Mouse (Mus musculus) intestine, embryonic 15.5 days (tissue): ENCODE measurements around the gene Sema5b. TPM values are rescaled to one million over a fixed set of nuclear protein-coding genes. Genes with fewer than 3 reads are reported as not detected.

Experiments used
- ATAC-seq: fragments of 200-750 bp; cut with Nextera tagmentation; 2 replicates; pipeline ENCODE4 v1.8.0; 2017; ENCODE audit warnings: moderate TSS enrichment, moderate library complexity
- H3K27ac ChIP-seq: fragments of 300-500 bp; sonication (generic); 2 replicates; pipeline ENCODE4 v1.5.1; 2015; ENCODE audit warnings: mild to moderate bottlenecking, inconsistent platforms
- H3K27me3 ChIP-seq: fragments of 300-500 bp; sonication (generic); replicated peaks from 2 replicates; pipeline ENCODE4 v1.6.1; 2015; ENCODE audit warnings: inconsistent platforms
- H3K36me3 ChIP-seq: fragments of 300-500 bp; sonication (generic); 2 replicates; pipeline ENCODE4 v1.6.1; 2015; ENCODE audit warnings: inconsistent platforms
- H3K4me1 ChIP-seq: fragments of 300-500 bp; sonication (generic); replicated peaks from 2 replicates; pipeline ENCODE4 v1.6.1; 2015; ENCODE audit warnings: inconsistent platforms
- H3K4me2 ChIP-seq: fragments of 300-500 bp; sonication (generic); replicated peaks from 2 replicates; pipeline ENCODE4 v1.6.1; 2015; ENCODE audit warnings: mild to moderate bottlenecking, inconsistent platforms
- H3K4me3 ChIP-seq: fragments of 300-500 bp; sonication (generic); replicated peaks from 2 replicates; pipeline ENCODE4 v1.5.1; 2015; ENCODE audit warnings: inconsistent platforms
- H3K9ac ChIP-seq: fragments of 300-500 bp; sonication (generic); 2 replicates; pipeline ENCODE4 v1.6.1; 2015; ENCODE audit warnings: inconsistent platforms
- H3K9me3 ChIP-seq: fragments of 300-500 bp; sonication (generic); 2 replicates; pipeline ENCODE4 v1.6.1; 2016; ENCODE audit warnings: inconsistent platforms
- WGBS: fragments of 180-500 bp; shearing (Covaris S2); methylation state at CpG from one replicate; pipeline ENCODE4 v1.1.7; 2015; 5-methylcytosine and 5-hydroxymethylcytosine counted together
- polyA plus RNA-seq: library from polyadenylated mRNA; unstranded; fragments of >200 nt; fragmentation: Nextera tagmentation; extraction: Ambion mirVana; gene quantifications from 2 replicates; pipeline ENCODE4 v1.2.1, GENCODE M21; 2015

Sema5b gene
- polyA plus RNA-seq, 1 experiment from 2014 or later = 5.8 TPM

DNA sequence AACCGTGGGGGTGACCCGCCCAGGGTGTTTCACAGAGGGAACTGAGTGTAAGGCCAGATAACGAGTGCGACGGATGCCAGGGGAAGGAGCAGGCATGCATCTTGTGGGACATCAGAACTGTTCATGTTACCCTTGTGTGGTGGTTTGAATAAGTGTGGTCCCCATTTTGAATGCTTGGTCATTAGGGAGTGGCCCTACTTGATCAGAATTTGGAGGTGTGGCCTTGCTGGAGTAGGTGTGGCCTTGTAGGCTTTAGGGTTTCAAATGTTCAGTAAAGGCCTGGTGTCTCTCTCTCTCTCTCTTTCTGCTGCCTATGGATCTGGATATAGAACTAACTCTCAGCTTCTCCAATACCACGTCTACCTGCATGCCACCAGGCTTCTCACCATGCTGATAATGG is 60.5 kb downstream of the Sema5b start:
- no peak overlapping the region for H3K4me2 ChIP-seq
- ATAC-seq = no peak
- no peaks in the 10 kb centered on the region for H3K36me3 ChIP-seq
- no peak overlapping the region for H3K27ac ChIP-seq
- WGBS = 88% methylated on average over 6 of the region's 6 CpGs
- H3K27me3 ChIP-seq = no peaks in the 10 kb centered on the region
- H3K4me3 ChIP-seq = no peak overlapping the region
- H3K4me1 ChIP-seq = peaks cover 12% of the 10 kb centered on the region; the same call in 1 of the 2 replicates
- no peaks in the 10 kb centered on the region for H3K9me3 ChIP-seq
- H3K9ac ChIP-seq = no peak overlapping the region

DNA sequence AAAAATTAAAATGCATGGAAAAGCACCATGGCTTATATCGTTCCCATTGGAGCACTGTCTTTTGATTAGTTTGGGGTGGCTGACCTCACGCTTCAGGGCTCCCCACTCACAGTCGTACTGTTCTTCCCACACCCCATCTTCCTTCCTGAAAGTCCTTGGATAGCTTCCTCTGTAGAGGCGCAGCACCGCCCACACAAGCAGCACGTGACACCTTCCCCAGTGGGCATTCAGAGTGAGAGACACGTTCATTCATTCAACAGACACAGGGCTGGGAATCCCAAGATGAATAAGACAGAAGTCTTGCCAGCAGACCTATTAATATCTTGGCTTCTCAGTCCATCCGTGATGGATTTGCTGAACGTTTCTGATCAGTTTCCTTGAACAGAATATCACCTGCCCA is 61.6 kb downstream of the Sema5b start:
- 72% methylated on average over 9 of the region's 9 CpGs for WGBS
- no peak for ATAC-seq

DNA sequence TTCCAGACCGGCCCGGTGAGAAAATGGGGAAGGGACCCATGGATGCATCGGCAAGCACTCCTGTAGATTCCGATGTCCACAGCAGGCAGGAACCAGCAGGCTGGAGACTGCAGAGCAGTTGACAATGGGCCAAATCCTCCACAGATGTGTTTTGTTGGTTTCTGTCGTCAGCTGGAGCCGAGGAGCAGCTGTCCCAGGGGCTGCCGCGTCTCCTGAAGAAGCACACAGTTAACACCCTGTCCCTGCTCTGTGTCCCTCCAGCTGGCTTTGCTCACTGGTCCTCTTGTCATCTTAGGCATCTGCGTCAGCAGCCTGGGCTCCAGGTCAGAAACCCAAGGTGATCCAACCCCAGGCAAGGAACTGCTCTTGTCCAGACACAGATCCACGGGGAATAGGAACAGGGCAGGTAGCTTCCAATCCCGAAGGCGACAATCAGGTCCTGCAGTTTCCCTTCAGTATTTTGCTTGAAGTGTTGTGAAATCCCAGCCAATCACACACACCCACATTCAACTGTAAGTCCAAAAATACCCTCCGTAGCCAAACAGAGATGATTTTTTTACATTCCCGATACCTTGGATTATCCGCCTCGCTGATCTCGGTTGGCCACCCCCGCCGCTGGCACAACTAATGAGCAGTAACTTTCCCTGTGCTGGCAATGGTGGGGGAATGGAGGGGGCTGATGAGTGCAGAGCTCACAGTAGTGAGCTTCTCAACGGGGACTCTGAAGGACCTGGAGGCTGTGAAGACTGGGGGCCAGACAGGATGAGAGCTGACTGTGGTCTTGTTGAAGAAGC is 63.0 kb downstream of the Sema5b start:
- H3K4me3 ChIP-seq = no peak overlapping the region
- H3K36me3 ChIP-seq = no peaks in the 10 kb centered on the region
- H3K27ac ChIP-seq = no peak overlapping the region
- ATAC-seq = peak; percentile 73
- H3K4me1 ChIP-seq = 0 out of 2 replicates have a peak, but pooled peaks cover 6% of the 10 kb centered on the region
- H3K4me2 ChIP-seq = 0 out of 2 replicates have a peak overlapping the region, but pooled peaks have one; percentile 4
- 58% methylated on average over 20 of the region's 20 CpGs for WGBS
- no peaks in the 10 kb centered on the region for H3K9me3 ChIP-seq
- no peaks in the 10 kb centered on the region for H3K27me3 ChIP-seq
- no peak overlapping the region for H3K9ac ChIP-seq

More for the DNA sequence above, 61.6 kb downstream of the Sema5b start:
- Histone ChIP-seq H3K36me3 (no peaks in the 10 kb centered on the region), H3K9me3 (no peaks in the 10 kb centered on the region), H3K9ac (no peak overlapping the region), H3K4me2 (no peak overlapping the region), H3K27ac (no peak overlapping the region), H3K4me3 (no peak overlapping the region), H3K27me3 (no peaks in the 10 kb centered on the region), H3K4me1 (0 out of 2 replicates have a peak, but pooled peaks cover 6% of the 10 kb centered on the region)

DNA sequence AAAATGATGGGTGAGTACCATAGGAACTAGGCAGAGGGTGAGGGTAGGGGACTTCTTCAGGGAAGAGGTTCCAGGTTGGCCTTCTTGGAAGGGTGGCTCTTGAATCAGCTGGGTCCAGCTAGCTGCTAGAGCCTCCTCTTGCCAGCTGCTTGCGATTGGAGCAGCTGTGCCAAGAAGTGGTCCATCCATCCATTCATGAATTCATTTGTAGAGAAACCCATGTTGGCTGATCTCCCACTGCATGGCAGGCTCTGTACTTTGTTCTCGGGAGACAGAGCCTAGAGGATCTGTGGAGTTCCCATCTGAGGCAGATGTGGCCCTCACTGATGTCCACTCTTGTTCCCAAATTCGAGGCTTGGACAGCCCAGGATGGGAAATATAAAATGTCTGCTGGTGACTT is 66.3 kb downstream of the Sema5b start:
- no peak overlapping the region for H3K4me3 ChIP-seq
- no peaks in the 10 kb centered on the region; the same call in 1 of the 2 replicates for H3K27me3 ChIP-seq
- H3K9ac ChIP-seq = no peak overlapping the region
- no peaks in the 10 kb centered on the region for H3K9me3 ChIP-seq
- H3K36me3 ChIP-seq = no peaks in the 10 kb centered on the region
- 78% methylated on average over 3 of the region's 3 CpGs for WGBS
- H3K27ac ChIP-seq = no peak overlapping the region
- H3K4me2 ChIP-seq = no peak overlapping the region
- ATAC-seq = no peak
- H3K4me1 ChIP-seq = 0 out of 2 replicates have a peak, but pooled peaks cover 6% of the 10 kb centered on the region

DNA sequence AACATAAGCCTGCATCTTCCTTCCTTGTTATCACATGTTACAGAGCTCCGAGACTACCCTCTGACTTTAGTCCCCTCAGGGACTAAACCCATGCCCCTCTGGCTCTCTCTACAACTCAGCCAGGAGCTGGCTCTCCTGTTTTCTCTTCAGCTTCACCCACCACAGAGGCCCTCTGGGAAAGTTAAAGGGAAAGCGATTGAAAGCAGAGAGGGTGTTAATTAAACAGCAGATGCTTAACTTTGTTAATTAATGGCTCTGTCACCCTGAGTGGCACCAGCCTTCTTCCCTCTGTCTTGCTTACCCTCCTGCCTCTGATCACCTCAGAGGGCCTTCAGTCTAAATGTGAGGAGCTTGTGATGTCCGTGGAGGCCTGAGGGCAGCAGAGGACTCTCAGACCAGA is 67.3 kb downstream of the Sema5b start:
- 42% methylated on average over 3 of the region's 3 CpGs for WGBS
- Histone ChIP-seq H3K27ac (no peak overlapping the region), H3K36me3 (no peaks in the 10 kb centered on the region), H3K4me1 (0 out of 2 replicates have a peak, but pooled peaks cover 6% of the 10 kb centered on the region), H3K27me3 (no peaks in the 10 kb centered on the region; the same call in 1 of the 2 replicates), H3K9ac (no peak overlapping the region), H3K4me3 (no peak overlapping the region), H3K4me2 (no peak overlapping the region), H3K9me3 (no peaks in the 10 kb centered on the region)
- no peak for ATAC-seq

DNA sequence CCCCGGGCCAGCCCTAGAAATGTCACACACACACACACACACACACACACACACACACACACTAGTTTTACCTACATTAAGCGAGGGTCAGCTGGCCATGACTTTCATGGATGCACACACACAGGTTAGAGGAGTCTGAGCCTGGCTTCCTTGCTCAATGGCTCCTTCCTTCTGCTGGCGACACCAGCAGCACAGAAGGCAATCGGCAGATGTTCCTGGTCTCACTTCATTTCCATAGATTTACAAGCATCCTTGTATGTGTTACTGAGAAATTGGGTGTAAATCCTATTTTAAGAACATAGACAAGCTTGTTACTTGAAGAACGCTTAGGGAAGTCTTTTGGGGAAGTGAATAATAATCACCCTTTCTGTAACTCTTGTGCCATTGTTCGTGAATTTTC is 68.6 kb downstream of the Sema5b start:
- Histone ChIP-seq H3K4me2 (no peak overlapping the region), H3K9me3 (no peaks in the 10 kb centered on the region), H3K4me1 (peaks cover 10% of the 10 kb centered on the region), H3K27me3 (no peaks in the 10 kb centered on the region; the same call in 1 of the 2 replicates), H3K36me3 (no peaks in the 10 kb centered on the region), H3K4me3 (no peak overlapping the region), H3K27ac (no peak overlapping the region), H3K9ac (no peak overlapping the region)
- no peak for ATAC-seq
- 65% methylated on average over 6 of the region's 6 CpGs for WGBS

DNA sequence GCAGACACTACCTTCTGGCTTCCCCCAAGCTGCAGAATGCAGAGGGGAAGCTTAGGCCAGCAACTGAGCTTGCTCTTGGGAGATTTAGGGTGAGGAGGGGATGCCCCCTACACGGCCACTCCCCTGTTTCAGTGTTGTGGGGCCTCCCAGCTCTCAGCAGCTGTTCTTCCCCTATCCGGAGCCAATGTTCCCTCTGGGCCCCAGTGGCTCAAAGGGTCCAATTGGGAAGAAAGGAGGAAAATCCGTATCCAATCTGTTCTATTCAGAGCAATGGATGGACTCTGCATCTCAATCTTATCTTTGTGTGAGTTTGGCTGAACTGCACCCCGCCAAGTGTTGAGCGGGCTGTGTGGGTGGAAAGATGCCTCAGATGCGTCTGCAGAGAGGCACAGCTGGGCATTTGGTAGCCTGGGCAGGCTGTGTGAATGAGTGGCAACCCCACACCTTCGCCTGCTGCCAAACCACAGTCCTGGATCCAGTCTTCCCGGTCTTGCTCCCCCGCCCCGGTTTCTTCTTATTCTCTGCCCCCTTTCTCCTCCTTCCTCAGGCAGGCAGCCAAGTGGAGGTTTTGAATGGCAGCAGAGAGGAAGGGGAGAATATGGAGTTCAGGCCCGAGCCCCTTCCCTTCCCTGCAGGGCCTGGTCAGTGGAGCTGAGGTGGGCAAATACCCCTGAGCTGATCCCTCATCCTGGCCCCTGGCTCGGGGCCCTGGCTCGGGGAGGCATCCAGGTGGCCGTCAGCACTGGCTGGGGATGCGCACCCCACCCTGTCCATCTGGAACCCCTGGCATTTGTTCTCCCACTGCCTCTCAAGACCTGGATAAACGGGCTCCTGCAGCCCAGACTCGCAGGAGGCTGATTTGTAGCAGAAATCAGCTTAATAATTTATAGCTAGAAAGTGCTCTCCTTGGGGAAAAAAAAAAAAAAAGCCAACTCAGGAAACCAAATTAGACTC is 73.2 kb downstream of the Sema5b start:
- Histone ChIP-seq H3K4me3 (no peak overlapping the region), H3K4me2 (0 out of 2 replicates have a peak overlapping the region, but pooled peaks have one; percentile 19), H3K4me1 (peaks cover 10% of the 10 kb centered on the region), H3K36me3 (no peaks in the 10 kb centered on the region), H3K9ac (no peak overlapping the region), H3K27ac (no peak overlapping the region), H3K9me3 (no peaks in the 10 kb centered on the region), H3K27me3 (no peaks in the 10 kb centered on the region; the same call in 1 of the 2 replicates)
- WGBS = 43% methylated on average over 17 of the region's 17 CpGs
- ATAC-seq = 0 out of 2 replicates have a peak, but pooled peaks have one; percentile 31

DNA sequence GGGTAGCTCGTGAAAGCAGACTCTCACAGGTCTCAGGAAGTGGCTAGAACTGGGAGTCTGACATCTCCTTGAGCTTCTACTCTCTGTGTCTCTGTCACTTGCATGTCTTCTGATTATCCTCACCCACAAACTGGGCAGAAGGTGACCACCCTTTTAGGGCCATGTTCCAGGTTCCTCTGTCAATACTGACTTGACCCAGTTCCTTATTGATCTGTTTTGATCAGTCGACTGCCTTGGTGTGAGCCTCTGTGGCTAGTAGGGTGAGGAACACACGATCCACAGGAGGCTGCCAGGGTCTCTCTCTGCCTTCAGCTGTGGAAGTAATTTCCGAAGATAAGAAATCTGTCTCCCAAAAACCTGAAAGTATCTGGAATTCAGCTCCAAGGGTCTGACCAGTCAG is 76.8 kb downstream of the Sema5b start:
- ATAC-seq = no peak
- Histone ChIP-seq H3K4me2 (no peak overlapping the region), H3K4me1 (peaks cover 10% of the 10 kb centered on the region), H3K9ac (no peak overlapping the region), H3K27ac (no peak overlapping the region), H3K27me3 (no peaks in the 10 kb centered on the region), H3K36me3 (no peaks in the 10 kb centered on the region), H3K9me3 (no peaks in the 10 kb centered on the region), H3K4me3 (no peak overlapping the region)
- WGBS = 76% methylated on average over 4 of the region's 4 CpGs

DNA sequence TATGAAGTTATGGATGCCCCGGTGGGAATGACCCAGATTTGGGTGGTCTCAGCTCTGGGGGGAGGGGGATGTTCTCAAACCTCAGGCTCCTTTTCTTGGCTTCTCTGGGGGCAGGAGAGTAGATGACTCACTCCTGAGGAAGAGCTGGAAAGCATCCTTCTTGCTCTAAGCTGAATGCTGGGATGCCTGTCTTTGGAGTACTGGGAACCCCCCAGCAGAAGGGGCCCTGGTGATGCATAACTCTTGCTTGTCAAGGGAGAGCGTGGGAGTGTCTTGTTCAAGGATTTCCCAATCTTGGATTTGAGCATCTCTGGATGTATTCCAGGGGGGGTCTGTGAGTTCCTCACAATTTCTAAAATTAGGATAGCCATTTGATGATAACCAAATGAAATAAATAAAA is 82.1 kb downstream of the Sema5b start:
- Histone ChIP-seq H3K4me1 (no peaks in the 10 kb centered on the region), H3K9me3 (no peaks in the 10 kb centered on the region), H3K4me2 (no peak overlapping the region), H3K27ac (no peak overlapping the region), H3K4me3 (no peak overlapping the region), H3K9ac (no peak overlapping the region), H3K36me3 (no peaks in the 10 kb centered on the region), H3K27me3 (no peaks in the 10 kb centered on the region)
- no peak; the same call in 1 of the 2 replicates for ATAC-seq
- 74% methylated on average over 2 of the region's 2 CpGs for WGBS

DNA sequence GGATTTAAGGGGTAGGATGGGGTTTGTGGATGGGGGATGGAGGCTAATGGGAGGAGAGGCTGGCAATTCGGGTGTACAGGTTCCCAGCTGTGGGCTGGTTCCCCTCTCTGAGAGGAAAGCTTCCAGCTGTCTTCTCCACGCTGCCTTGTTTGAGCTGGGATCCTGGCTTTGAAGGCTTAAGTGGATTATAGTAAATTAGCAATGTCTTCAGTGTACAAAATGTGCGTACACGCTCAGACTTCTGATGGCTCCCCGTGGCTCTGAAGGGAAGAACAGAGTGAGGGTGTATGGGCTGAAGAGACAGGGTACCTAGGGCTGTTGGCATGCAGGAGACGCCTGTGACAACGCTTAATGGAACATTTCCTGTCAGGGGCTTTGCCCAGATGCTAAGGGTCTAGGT is 83.0 kb downstream of the Sema5b start:
- H3K4me2 ChIP-seq = no peak overlapping the region
- no peaks in the 10 kb centered on the region for H3K27me3 ChIP-seq
- 55% methylated on average over 7 of the region's 7 CpGs for WGBS
- H3K4me3 ChIP-seq = no peak overlapping the region
- H3K27ac ChIP-seq = no peak overlapping the region
- H3K9me3 ChIP-seq = no peaks in the 10 kb centered on the region
- ATAC-seq = no peak
- H3K36me3 ChIP-seq = no peaks in the 10 kb centered on the region
- no peak overlapping the region for H3K9ac ChIP-seq
- H3K4me1 ChIP-seq = no peaks in the 10 kb centered on the region

DNA sequence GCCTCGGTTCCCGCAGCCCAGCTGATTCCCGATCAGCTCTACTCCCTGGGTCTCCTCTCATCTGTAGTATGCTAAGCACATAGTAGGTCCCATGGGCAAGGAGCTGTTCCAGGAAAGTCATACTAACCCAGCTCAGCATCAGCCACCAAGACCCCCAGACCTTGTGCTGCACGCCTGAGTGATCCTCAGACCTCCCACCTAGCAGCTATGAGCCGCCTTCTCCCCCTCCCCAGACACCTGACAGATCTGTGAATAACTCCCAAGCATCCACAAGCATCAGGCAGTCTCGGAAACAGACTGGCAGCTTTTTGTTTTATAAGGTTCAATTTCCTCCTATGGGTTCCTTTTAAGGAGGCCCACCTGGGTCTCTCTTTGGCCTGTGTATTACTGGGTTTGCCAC is 83.9 kb downstream of the Sema5b start:
- Histone ChIP-seq H3K27me3 (no peaks in the 10 kb centered on the region), H3K4me2 (no peak overlapping the region), H3K36me3 (no peaks in the 10 kb centered on the region), H3K9ac (no peak overlapping the region), H3K4me1 (no peaks in the 10 kb centered on the region), H3K9me3 (no peaks in the 10 kb centered on the region), H3K4me3 (no peak overlapping the region), H3K27ac (no peak overlapping the region)
- WGBS = 75% methylated on average over 6 of the region's 6 CpGs
- no peak for ATAC-seq

DNA sequence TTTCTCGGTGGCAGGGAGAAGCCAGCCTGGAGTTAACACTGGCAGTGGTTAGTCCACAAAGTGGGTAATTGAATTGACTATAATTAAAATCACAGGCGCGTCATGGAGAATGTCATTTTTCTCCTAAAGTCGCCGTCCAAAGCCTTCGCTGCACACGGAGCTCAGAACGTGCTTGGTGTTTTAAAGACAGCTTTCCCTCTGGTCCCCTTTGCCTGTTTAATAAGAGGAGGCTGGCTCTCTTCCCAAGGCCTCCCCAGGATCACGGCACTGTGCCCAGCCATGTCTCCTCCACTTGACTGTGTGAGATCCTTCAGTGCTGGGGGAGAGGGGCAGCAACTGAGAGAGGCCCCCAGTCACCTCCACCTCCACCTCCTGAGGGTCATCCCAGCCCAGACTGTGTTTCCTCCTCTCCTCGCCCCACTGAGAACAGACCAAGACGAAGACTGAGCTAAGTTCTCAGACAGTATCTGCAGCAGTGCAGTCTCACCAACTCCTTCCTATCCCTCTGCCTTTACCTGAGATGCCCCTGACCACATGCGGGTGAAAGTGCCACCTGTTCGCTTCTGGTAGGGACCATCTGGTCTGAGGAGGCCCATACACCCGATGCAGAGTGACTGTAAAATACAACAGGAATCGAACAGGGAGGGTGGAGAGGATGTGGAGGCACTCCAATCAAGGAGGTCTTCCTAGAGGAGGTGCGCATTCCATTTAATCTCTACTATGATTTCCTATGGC is 84.5 kb downstream of the Sema5b start:
- Histone ChIP-seq H3K9ac (no peak overlapping the region), H3K27ac (no peak overlapping the region), H3K4me1 (no peaks in the 10 kb centered on the region), H3K4me2 (no peak overlapping the region), H3K9me3 (no peaks in the 10 kb centered on the region), H3K36me3 (no peaks in the 10 kb centered on the region), H3K4me3 (no peak overlapping the region), H3K27me3 (no peaks in the 10 kb centered on the region)
- ATAC-seq = no peak
- 79% methylated on average over 16 of the region's 16 CpGs for WGBS
